Mouse (Mus musculus) cerebellum, postnatal 4 days (tissue): Measurements from ENCODE around the gene Sparcl1.

Experiments used
- DNase-seq, 2 experiments: peaks; one replicate each; pipeline ENCODE4 v3.0.0; 2022; ENCODE audit warnings: low spot score in 2 of 2, mixed read lengths in 1 of 2

Gene Sparcl1

GRCm38 (mm10) chr5:104113491-104114172 is at the start of gene Sparcl1:
Gene Sparcl1 (minus strand): TSS chr5:104113733.
- peak in 1 of 2 experiments; percentile 47 for DNase-seq

- DNase-seq = no peak
Measured at GRCm38 (mm10) chr5:104161390-104161789, 47.9 kb upstream of the Sparcl1 start.

GRCm38 (mm10) chr5:104160581-104160980 is 47.0 kb upstream of the Sparcl1 start:
- DNase-seq = no peak

GRCm38 (mm10) chr5:104158332-104159052 is 45.0 kb upstream of the Sparcl1 start:
- peak in 1 of 2 experiments; percentile 57 for DNase-seq

GRCm38 (mm10) chr5:104157701-104158100 is 44.2 kb upstream of the Sparcl1 start:
- DNase-seq = no peak

GRCm38 (mm10) chr5:104150196-104150595 is 36.7 kb upstream of the Sparcl1 start:
- DNase-seq = no peak

- no peak for DNase-seq
Measured at GRCm38 (mm10) chr5:104149349-104149748, 35.8 kb upstream of the Sparcl1 start.

- no peak for DNase-seq
Measured at GRCm38 (mm10) chr5:104144057-104144456, 30.5 kb upstream of the Sparcl1 start.

- no peak for DNase-seq
Measured at GRCm38 (mm10) chr5:104141067-104141466, 27.5 kb upstream of the Sparcl1 start.

- DNase-seq = no peak
Measured at GRCm38 (mm10) chr5:104137920-104138541, 24.5 kb upstream of the Sparcl1 start.

GRCm38 (mm10) chr5:104133752-104134151 is 20.2 kb upstream of the Sparcl1 start:
- DNase-seq = no peak

GRCm38 (mm10) chr5:104131544-104131943 is 18.0 kb upstream of the Sparcl1 start:
- DNase-seq = no peak

GRCm38 (mm10) chr5:104130891-104131290 is 17.4 kb upstream of the Sparcl1 start:
- no peak for DNase-seq

- no peak for DNase-seq
Measured at GRCm38 (mm10) chr5:104128281-104129031, 14.9 kb upstream of the Sparcl1 start.

GRCm38 (mm10) chr5:104127351-104127750 is 13.8 kb upstream of the Sparcl1 start:
- DNase-seq = no peak

GRCm38 (mm10) chr5:104126561-104127320 is 13.2 kb upstream of the Sparcl1 start:
- no peak for DNase-seq

- no peak for DNase-seq
Measured at GRCm38 (mm10) chr5:104124016-104124658, 10.6 kb upstream of the Sparcl1 start.

- DNase-seq = no peak
Measured at GRCm38 (mm10) chr5:104115890-104116289, 2.4 kb upstream of the Sparcl1 start.

GRCm38 (mm10) chr5:104115118-104115517 is 1.6 kb upstream of the Sparcl1 start:
- peak in 1 of 2 experiments; percentile 72 for DNase-seq

- no peak for DNase-seq
Measured at GRCm38 (mm10) chr5:104112511-104112910, 1.0 kb downstream of the Sparcl1 start.

GRCm38 (mm10) chr5:104112016-104112415 is 1.5 kb downstream of the Sparcl1 start:
- no peak for DNase-seq
